Mouse (Mus musculus) inflammation-experienced regulatory T-cells, adult 6 months (primary cell): ENCODE data around the gene Fam71d. TPM values are rescaled to one million over a fixed set of nuclear protein-coding genes. Genes with fewer than 3 reads are reported as not detected.

Source experiments
- ATAC-seq: one replicate; pipeline ENCODE4 v1.8.0; 2017
- polyA plus RNA-seq, 3 experiments: library from polyadenylated mRNA; unstranded; fragments of 100-300 nt; shearing (Covaris generic); gene quantifications; one replicate each; pipeline ENCODE4 v1.2.1; 2017

Fam71d gene
- polyA plus RNA-seq, 3 experiments from 2014 or later, result not detected

- no peak for ATAC-seq
These were observed 86.6 kb downstream of the Fam71d start for GRCm38 (mm10) chr12:78777916-78778315.

GRCm38 (mm10) chr12:78778423-78779067 lies 87.2 kb downstream of the Fam71d start:
- no peak for ATAC-seq

Other genes with a start within 250 kb of the Fam71d start
- gene Mpp5, start 57.4 kb downstream of the Fam71d start, polyA plus RNA-seq, result 10 to 100 TPM; 10.1 to 25.8 (median 15.2) TPM
- 100 to 1,000 TPM; 197 to 235 (median 223) TPM for gene Atp6v1d, start 170.1 kb downstream of the Fam71d start, polyA plus RNA-seq
- gene Eif2s1, start 170.3 kb downstream of the Fam71d start, polyA plus RNA-seq, result 100 to 1,000 TPM; 172 to 284 (median 198) TPM
- under 1 TPM in 2 of 3 experiments, not detected in 1; 0.35 to 0.45 TPM for gene Plek2, start 215.4 kb downstream of the Fam71d start, polyA plus RNA-seq